Comparison of ENCODE assay signal across 14 mouse cellular contexts in genomic region chr5:150130144-150130543, GRCm38 (mm10).
"Had no signal": no experiment of that assay in that cellular context is flagged by ENCODE, and none has a peak within 500 bp of the region (broad histone marks: within the 10 kb centered on the region; RNA-seq: fewer than 3 reads in every experiment).

No protein-coding gene starts in this region.

- H3K4me3 ChIP-seq: kidney, embryonic 15.5 days; limb, embryonic 15.5 days; liver, embryonic 12.5 days; myocyte had no signal

- ATAC-seq: liver, embryonic 12.5 days had no signal

- H3K36me3 ChIP-seq: kidney, embryonic 15.5 days; limb, embryonic 15.5 days; liver, embryonic 12.5 days had no signal

- H3K4me1 ChIP-seq: kidney, embryonic 15.5 days; limb, embryonic 15.5 days had no signal

- H3K27me3 ChIP-seq: kidney, embryonic 15.5 days; limb, embryonic 15.5 days; liver, embryonic 12.5 days had no signal

- H3K9me3 ChIP-seq: kidney, embryonic 15.5 days; limb, embryonic 15.5 days; liver, embryonic 12.5 days had no signal

- H3K9ac ChIP-seq: kidney, embryonic 15.5 days; limb, embryonic 15.5 days; liver, embryonic 12.5 days; lung, embryonic 14.5 days had no signal

- DNase-seq: kidney, adult 2 months; kidney, postnatal 14 days; layer of hippocampus, adult 9-11 months; layer of hippocampus, postnatal 36 days; lung, embryonic 14.5 days; lung, postnatal 10 days; lung, postnatal 4 days; right cerebral cortex, adult 18-20 months; thymus, postnatal 4 days had no signal

- H3K27ac ChIP-seq: kidney, embryonic 15.5 days; limb, embryonic 15.5 days; liver, embryonic 12.5 days; stomach, postnatal 0 days had no signal

- H3K4me2 ChIP-seq: kidney, embryonic 15.5 days; limb, embryonic 15.5 days; liver, embryonic 12.5 days; lung, embryonic 14.5 days had no signal
